Mouse (Mus musculus): Measurements from ENCODE around the gene Olfr555.
A peak's percentile ranks its signal among the peaks of the same experiment; 100 is the strongest.
"Not testable (repeated sequence)": the region's sequence is repeated elsewhere in the genome, so short reads cannot be mapped to it uniquely, and the experiment has no call there.

Olfr555 gene

DNA sequence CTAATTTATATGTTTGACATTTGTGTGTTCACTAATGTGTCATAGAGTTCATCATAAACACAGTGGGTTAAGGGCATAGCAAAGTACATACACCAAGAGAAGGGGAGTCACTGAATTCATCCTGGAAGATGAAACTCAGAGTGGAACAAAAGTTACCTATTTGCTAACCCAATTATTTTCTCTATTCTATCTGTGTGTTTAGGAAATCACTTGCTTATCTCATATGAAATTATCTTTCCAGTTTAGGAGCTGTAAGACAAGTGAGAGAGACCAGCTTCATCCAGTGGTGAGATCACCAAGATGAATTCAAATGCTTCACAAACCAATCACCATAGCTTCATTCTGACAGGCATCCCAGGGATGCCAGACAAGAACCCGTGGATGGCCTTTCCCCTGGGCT lies at the start of gene Olfr555:
Gene Olfr555 (plus strand): TSS at position 301 of the 400 bp plus-strand sequence.
- no peak for DNase-seq

DNA sequence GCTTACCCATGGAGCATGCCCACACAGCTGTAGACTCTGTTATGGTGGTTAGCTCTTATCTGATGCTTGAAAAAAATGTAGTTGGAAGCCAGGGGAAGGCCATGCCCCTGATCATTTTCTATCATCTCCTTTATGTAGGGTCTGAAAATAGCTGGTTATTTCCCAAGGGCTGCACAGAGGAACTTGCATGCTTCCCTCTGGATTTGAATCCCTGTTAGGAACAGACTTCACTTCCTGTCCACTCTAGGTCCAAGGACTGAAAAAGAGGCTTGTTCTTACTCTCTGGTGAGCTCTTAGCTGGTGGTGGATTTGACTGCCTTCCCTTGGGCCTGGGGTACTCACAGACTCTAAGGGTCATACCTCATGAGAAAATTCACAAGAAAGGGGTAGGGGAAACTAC lies 40.5 kb upstream of the Olfr555 start, which contains the start of gene Olfr553:
Gene Olfr553 (minus strand): TSS at position 101 of the 400 bp plus-strand sequence.
- no peak for DNase-seq

DNA sequence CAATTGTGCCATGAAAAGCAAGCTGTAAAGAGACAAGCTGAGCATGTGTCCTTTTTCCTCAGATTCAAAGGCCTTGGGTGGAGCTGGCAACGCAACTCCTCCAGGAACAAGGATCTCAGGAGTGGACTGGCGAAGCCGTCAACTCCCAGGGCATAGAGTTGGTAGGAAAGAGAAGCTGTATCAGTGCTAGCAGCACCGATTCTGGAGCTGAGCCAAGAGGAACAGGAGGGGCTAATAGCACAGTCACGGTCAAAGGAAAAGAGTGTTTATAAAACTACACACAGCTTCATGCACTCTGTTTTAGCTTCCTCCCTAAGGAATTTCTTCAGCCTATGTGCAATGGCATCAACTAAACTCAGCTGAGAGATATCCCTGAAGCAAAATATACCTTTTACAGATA lies 39.0 kb upstream of the Olfr555 start:
- no peak for DNase-seq

DNA sequence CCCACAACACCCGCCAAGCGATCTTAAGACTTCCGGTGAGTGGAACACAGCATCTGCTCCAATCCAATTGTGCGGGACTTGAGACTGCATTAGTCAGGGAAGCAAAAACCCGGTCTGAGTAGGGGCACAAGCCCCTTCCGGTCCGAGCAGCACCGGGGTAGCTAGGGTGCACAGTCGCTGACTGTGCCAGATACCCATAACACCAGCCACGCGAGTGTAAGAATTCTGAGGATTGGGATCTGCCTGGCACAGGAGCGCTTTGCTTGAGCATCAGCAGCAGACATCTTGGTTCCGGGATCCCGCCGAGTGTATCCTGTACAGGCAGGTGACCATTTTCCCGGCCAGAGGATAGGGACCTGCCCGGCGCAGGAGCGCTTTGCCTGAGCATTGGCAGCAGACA lies 38.3 kb upstream of the Olfr555 start:
- DNase-seq, result not testable (repeated sequence)

DNA sequence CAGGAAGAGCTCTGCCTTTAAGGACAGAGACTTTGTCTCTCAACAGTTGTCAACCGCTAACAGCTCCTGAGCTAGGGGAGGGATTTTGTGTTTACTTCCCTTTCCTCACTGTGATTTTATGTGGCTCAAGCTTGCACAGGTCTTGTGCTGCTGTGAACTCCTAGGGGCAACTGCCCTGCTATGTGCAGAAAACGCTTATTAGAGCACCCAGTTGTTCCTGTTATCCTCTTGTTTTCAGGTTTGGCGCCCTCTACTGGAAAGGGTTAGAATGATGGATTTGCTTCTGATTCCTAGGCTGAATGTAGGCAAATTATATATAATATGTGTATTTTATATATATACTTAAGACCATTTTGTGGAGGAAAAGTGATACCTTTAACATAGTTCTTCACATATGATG lies 22.0 kb upstream of the Olfr555 start:
- peak; percentile 13 for DNase-seq

DNA sequence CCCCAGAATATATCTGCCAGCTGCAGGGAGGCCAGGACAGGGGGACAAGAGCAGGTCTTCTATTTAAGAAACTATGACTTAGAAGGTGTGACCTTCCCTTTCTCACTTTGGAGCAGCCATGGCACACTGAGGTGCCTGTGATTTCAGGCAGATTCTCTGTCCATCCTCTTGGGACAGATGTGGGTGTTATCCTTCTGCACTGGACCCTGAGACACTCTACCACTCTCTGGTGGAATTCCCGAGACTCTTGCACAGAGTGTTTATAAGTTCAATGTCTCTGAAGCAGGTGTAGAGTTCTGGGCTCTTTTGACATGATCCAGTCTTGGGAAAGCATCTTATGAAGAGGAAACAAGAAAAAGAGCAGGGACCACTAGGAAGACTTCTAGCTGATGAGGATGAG lies 20.5 kb upstream of the Olfr555 start, which contains the start of gene Olfr554:
Gene Olfr554 (plus strand): TSS at position 301 of the 400 bp plus-strand sequence.
- DNase-seq, result no peak

DNA sequence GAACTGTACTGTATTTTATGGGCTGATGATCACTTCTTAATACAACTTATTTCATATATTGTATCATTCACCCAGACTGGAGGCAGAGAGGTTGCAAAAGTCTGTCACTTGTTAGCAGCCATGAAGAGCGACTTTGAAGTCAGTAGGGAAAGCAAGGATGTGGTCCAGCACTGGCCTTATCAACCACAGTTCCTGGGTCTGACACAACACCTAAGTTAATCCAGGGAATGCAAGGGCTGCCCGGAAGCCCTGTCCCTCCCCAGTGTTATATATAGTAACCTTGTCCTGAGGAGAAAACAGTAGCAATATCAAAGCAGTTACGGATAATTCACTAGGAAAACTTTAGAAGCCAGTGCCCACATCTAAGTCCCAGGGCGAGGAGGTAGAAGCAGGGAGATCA lies 13.7 kb upstream of the Olfr555 start:
- DNase-seq, result not testable (repeated sequence)

DNA sequence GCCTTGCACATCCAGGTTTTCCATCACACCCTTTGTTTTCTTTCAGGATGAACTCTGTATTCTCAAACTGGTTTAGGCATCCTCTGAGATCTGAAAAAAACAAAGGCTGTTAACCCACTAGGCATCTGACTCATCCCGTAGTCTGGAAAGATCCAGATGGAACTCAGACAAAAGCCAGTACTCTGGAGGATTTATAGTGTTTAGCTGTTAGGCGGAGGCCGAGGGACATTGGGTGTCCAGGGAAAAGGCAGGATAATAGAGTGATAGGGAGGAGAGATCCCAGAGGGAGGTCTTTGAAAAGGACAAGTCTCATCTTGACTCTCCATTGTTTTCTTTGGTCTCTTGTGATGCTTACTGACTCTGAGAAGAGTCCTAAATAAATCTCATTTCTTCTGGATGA lies 6.0 kb downstream of the Olfr555 start, which contains the start of gene Olfr556:
Gene Olfr556 (plus strand): TSS at position 301 of the 400 bp plus-strand sequence.
- no peak for DNase-seq

DNA sequence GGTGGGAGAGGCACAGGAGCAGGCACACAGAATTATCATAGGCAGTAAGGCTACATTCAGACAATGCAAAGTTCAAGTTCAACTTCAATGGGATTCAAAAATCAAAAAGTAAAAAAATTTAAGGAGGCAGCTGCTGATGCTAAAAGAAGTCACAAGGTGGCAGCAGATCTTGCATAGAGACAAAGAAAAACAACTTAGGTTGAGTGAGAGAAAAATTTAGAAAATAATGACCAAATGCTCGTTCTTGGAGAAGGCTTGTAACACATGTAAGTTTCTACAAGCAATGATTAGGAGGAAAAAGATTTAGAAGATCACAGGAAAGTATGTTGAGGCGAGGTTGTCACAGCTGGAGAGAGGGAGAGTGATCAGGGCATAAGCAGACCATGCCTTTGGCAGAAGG lies 6.8 kb downstream of the Olfr555 start:
- DNase-seq, result no peak

DNA sequence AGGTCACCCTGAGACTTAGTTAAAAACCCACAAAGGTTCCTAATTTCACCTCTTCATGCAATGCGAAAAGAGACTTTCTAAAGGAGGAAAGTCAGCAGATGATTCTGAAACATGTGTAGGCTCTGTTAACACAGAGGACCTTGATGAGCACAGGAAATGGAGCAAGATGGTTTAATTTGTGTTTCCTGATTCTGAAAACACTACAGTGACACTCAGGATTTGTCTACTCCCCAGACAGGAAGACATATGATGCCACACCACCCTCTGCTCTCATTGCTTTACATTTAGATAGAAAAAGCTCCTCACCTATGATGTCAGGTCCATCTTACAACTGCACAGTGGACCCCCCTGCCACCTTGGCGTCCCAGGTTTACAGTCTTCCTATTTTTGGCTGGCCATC lies 17.6 kb downstream of the Olfr555 start:
- no peak for DNase-seq

DNA sequence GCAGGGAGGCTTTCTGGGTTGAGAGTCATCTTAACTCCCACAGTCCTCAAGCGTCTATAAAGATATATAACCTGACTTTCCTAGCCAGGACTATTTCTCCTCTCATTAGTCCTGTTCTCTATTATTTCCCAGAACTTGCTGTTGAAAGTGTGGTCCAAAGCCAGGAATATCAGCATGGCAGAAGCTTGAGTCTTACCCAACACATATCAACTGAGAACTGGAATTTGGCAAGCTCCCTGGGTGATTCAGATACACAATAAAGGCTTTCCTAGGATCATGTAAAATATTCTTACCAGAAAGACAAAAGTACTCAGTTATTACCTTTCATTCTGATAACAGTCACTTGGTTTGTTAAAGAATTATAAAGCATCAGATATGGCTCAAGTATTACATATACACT lies 23.3 kb downstream of the Olfr555 start:
- DNase-seq, result no peak

DNA sequence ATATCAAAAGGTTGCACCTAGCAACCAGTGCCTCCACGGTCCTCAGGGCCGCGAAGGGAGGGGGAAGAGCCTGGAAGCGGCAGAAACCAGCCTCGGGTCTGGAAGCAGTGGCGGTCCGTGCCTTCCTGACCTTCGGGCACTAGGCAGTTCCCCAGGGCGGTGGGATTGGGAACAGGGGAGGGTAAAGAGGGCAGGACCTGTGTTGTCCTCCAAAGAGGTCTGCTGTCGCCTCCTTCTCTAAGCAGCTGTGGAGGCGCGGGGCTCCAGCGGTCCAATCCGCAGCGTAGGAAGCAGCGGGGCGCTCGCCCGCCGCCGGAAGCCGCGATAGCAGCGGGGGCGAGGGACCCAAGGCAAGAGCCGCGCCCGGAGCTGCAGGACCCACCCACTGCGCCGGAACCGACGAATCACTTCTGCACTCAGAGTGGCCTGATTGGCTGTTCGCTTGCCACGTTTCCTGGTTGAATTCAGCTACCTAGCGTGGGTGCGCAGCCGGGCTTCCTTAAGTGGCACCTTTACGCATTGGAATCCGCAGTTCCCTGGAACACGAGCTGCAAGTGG lies 28.4 kb downstream of the Olfr555 start, which contains the start of gene Trim68:
Gene Trim68 (minus strand): TSS at position 384 of the 558 bp plus-strand sequence.
- peak; percentile 96 for DNase-seq

DNA sequence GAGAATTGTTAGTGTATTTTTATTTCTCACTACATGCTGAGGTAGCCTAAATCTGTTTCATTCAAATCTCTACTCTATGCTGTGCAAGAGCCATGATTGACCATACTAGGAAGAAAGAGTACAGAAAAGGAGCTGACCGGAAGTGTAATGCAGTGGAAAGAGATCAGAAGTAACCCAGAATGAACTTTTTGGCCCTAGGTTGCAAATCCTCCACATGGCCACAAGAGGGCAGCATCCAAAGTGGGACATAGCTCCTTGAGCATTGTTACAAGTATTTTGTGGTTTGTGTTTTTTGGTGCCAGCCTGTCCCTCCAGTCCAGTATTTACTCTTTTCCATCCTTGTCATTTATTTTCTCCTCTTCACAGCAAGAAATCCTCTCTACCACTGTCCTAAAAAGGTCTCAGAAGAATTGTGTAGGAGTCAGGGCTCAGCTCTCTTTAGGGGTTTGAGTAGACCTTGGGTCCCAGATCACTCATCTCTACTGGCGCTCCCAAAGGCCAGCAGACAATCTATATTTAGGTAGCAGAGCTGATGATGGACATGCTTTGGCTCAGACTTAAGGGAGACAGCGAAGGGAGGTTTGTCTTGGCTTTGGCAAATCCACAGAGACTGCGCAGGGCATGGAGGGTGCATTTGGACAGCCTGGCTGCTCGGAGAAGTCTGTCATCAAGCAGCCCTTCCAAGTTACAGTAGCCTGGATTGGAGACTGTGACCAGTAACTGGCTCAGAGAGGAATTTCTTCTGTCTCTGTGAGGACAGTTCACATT lies 36.9 kb downstream of the Olfr555 start, which contains the start of gene Olfr557:
Gene Olfr557 (plus strand): TSS at position 553 of the 768 bp plus-strand sequence.
- peak; percentile 9 for DNase-seq

DNA sequence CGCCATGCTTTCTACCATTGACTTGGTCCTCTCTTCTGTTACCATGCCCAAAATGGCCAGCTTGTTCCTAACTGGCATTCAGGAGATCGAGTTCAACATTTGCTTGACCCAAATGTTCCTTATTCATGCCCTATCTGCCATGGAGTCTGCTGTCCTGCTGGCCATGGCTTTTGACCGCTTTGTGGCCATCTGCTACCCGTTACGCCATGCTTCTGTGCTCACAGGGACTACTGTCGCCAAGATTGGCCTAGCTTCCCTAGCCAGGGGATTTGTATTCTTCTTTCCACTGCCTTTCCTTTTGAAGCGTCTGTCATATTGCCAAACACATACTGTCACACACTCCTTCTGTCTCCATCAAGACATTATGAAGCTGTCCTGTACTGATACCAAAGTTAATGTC lies 39.8 kb downstream of the Olfr555 start:
- no peak for DNase-seq

DNA sequence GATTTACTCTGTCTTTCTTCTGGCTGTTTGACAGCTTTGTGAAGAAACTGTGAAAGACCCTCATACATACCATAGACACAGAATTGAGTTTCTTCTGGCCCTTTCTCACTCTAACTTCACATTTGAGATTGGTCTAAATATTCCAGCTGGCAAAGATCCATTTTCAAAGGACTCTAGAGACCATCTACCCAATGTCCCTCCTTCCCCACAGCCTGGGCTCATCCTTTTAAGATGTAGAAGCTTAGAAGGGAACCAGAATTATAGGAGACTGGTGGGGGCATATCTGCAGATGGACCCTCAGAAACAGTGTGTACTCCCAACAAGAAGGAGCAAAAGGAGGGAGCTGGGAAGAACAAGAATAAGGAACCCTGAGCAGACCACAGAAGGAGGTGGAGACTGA lies 43.3 kb downstream of the Olfr555 start, which contains the start of gene Olfr558:
Gene Olfr558 (plus strand): TSS at position 301 of the 400 bp plus-strand sequence.
- DNase-seq, result no peak
